21 mouse cellular contexts compared by ENCODE assay signal in genomic region chr16:22062284-22062683, GRCm38 (mm10). TPM values are rescaled to one million over a fixed set of nuclear protein-coding genes. Genes with fewer than 3 reads are reported as not detected.
DNase-seq lines count a peak whose midpoint lies in the region; ATAC-seq and TF ChIP-seq lines count a peak whose summit lies in the region.
"Had no signal": no experiment of that assay in that cellular context is flagged by ENCODE, and none has a peak within 500 bp of the region (broad histone marks: within the 10 kb centered on the region; RNA-seq: fewer than 3 reads in every experiment).

No protein-coding gene starts in this region.

- H3K9me3 ChIP-seq in MEL (replicated peaks; ENCODE audit: insufficient read depth, low read length) = no peaks in the 10 kb centered on the region
- no peaks in the 10 kb centered on the region for H3K9me3 ChIP-seq in hindbrain, embryonic 10.5 days
- H3K9me3 ChIP-seq: embryonic facial prominence, embryonic 12.5 days; heart, embryonic 13.5 days; kidney, embryonic 15.5 days; limb, embryonic 12.5 days; liver, embryonic 13.5 days; lung, embryonic 15.5 days; midbrain, embryonic 13.5 days had no signal

- no peak for TF ChIP-seq RAD21 in MEL (IDR thresholded peaks at IDR 0.05; ENCODE audit: low read depth, low read length)

- H3K4me3 ChIP-seq in MEL (ENCODE audit: control insufficient read depth in 1 of 2, insufficient read depth in 1 of 2, low read depth in 2 of 2, low read length in 2 of 2) = peak overlapping the region; percentile 21 to 49
- no peak overlapping the region for H3K4me3 ChIP-seq in hindbrain, embryonic 10.5 days
- H3K4me3 ChIP-seq: embryonic facial prominence, embryonic 12.5 days; erythroblast, embryonic 14.5 days; heart, embryonic 13.5 days; kidney, embryonic 15.5 days; limb, embryonic 12.5 days; liver, embryonic 13.5 days; lung, embryonic 15.5 days; midbrain, embryonic 13.5 days had no signal

- H3K79me2 ChIP-seq in MEL (ENCODE audit: control insufficient read depth, insufficient read depth, low read length, poor library complexity) = no peaks in the 10 kb centered on the region

- ATAC-seq in megakaryocyte, adult 5-6 weeks (ENCODE audit: poor library complexity, severe bottlenecking) = peak; percentile 41
- ATAC-seq: forebrain, embryonic 16.5 days; hindbrain, embryonic 16.5 days; midbrain, embryonic 13.5 days had no signal

- DNase-seq in 416B (ENCODE audit: low read depth) (peak; percentile 73), MEL (ENCODE audit: low read depth, low spot score) (peak; percentile 74)
- DNase-seq in thymus, postnatal 0 days (ENCODE audit: low spot score) = peak; percentile 47
- no peak for DNase-seq in gastrocnemius, adult 8-10 months (ENCODE audit: low spot score in 2 of 2)
- no peak for DNase-seq in T-cell, adult 2 months (ENCODE audit: low spot score)
- DNase-seq in hindbrain, embryonic 10.5 days (ENCODE audit: low spot score) = no peak
- DNase-seq: adrenal gland, postnatal 36 days; cerebellum, adult 8-10 months; heart, postnatal 36 days; liver, embryonic 13.5 days; right cerebral cortex, postnatal 14 days had no signal

- no peak; a peak in 1 of 4 replicates for TF ChIP-seq EP300 in MEL (IDR thresholded peaks at IDR 0.05; ENCODE audit: low read depth in 1 of 2, low read length in 2 of 2)

- TF ChIP-seq POLR2A in MEL (IDR thresholded peaks at IDR 0.05; ENCODE audit: control insufficient read depth in 1 of 2, insufficient read depth in 1 of 2, low read depth in 1 of 2, low read length in 2 of 2, poor library complexity in 1 of 2) = 0 out of 4 replicates have a peak, but pooled peaks of 1 of the 2 experiments have one; percentile 3

- TF ChIP-seq CTCF in MEL (IDR thresholded peaks at IDR 0.05 in 2 of 3, conservative IDR thresholded peaks at IDR 0.05 in 1 of 3; ENCODE audit: control insufficient read depth in 1 of 3, insufficient read depth in 1 of 3, low read depth in 2 of 3, low read length in 3 of 3, poor library complexity in 1 of 3, severe bottlenecking in 1 of 3) = no peak

- 80% methylated on average over 4 of the region's 4 CpGs for WGBS in hindbrain, embryonic 10.5 days

- peaks cover 2 to 10% of the 10 kb centered on the region in 2 experiments; a peak in 3 of 4 replicates for H3K4me1 ChIP-seq in MEL (ENCODE audit: control insufficient read depth in 1 of 2, insufficient read depth in 2 of 2, low read length in 2 of 2)
- no peaks in the 10 kb centered on the region for H3K4me1 ChIP-seq in hindbrain, embryonic 10.5 days (replicated peaks)
- H3K4me1 ChIP-seq: embryonic facial prominence, embryonic 12.5 days; heart, embryonic 13.5 days; limb, embryonic 12.5 days; lung, embryonic 15.5 days; midbrain, embryonic 13.5 days had no signal

- H3K9ac ChIP-seq in MEL (ENCODE audit: control insufficient read depth, low read depth, low read length, poor library complexity, severe bottlenecking) = peak overlapping the region; percentile 39; the same call in 1 of the 2 replicates
- H3K9ac ChIP-seq: embryonic facial prominence, embryonic 12.5 days; heart, embryonic 13.5 days; kidney, embryonic 15.5 days; limb, embryonic 12.5 days; liver, embryonic 13.5 days; lung, embryonic 15.5 days; midbrain, embryonic 13.5 days had no signal

- H3K27ac ChIP-seq in MEL (ENCODE audit: control insufficient read depth, low read depth, low read length) = no peak overlapping the region
- H3K27ac ChIP-seq in hindbrain, embryonic 10.5 days = no peak overlapping the region
- H3K27ac ChIP-seq: embryonic facial prominence, embryonic 12.5 days; heart, embryonic 13.5 days; kidney, embryonic 15.5 days; limb, embryonic 12.5 days; liver, embryonic 13.5 days; lung, embryonic 15.5 days; midbrain, embryonic 13.5 days had no signal

- no peaks in the 10 kb centered on the region for H3K27me3 ChIP-seq in MEL (ENCODE audit: control insufficient read depth in 1 of 2, insufficient read depth in 2 of 2, low read length in 2 of 2)
- no peaks in the 10 kb centered on the region for H3K27me3 ChIP-seq in hindbrain, embryonic 10.5 days (ENCODE audit: insufficient read depth, poor library complexity, severe bottlenecking)
- H3K27me3 ChIP-seq: embryonic facial prominence, embryonic 12.5 days; heart, embryonic 13.5 days; kidney, embryonic 15.5 days; limb, embryonic 12.5 days; liver, embryonic 13.5 days; lung, embryonic 15.5 days; midbrain, embryonic 13.5 days had no signal

- peaks cover 0 to 5% of the 10 kb centered on the region in 2 experiments; a peak in 1 of 4 replicates for H3K36me3 ChIP-seq in MEL (ENCODE audit: control insufficient read depth in 1 of 2, insufficient read depth in 2 of 2, low read length in 2 of 2)
- peaks cover 98% of the 10 kb centered on the region for H3K36me3 ChIP-seq in hindbrain, embryonic 10.5 days

TF ChIP-seq in MEL, 35 proteins besides CTCF, POLR2A, EP300 and RAD21:
- 0 out of 2 replicates have a peak, but pooled peaks have one; percentile 13 for TF ChIP-seq ETS1 (IDR thresholded peaks at IDR 0.05; ENCODE audit: low read depth, low read length)
- TF ChIP-seq MXI1 (IDR thresholded peaks at IDR 0.05; ENCODE audit: low read depth, low read length) = peak; percentile 36; the same call in 1 of the 2 replicates
- no peak for TF ChIP-seq SMC3 (IDR thresholded peaks at IDR 0.05; ENCODE audit: low read depth, low read length)
- TF ChIP-seq TCF12 (IDR thresholded peaks at IDR 0.05; ENCODE audit: low read depth, low read length) = no peak
- TF ChIP-seq MAZ (IDR thresholded peaks at IDR 0.05; ENCODE audit: low read depth, low read length) = peak; percentile 77

RNA-seq across cellular contexts. Expression of gene Senp2, which starts 53.0 kb away (rescaled TPM):
- total RNA-seq in MEL (2012; rRNA removed) = 30.3 and 31.7 TPM in 2 replicates
- 10 to 100 TPM in 1 of 2 experiments, not detected in 1; 54.7 TPM for polyA plus RNA-seq in MEL (2012; ENCODE audit: insufficient read depth in 1 of 2, insufficient read length in 2 of 2, low read depth in 1 of 2, low replicate concordance in 2 of 2, missing spikeins in 1 of 2)
- 47.3 and 52.5 TPM in 2 replicates for total RNA-seq in megakaryocyte, adult 5-6 weeks (2015)
- total RNA-seq in megakaryocyte, adult 5-6 weeks (2017) = 45.5 and 53.5 TPM in 2 replicates
- 42.7 and 50.4 TPM in 2 replicates for polyA plus RNA-seq in thymus, postnatal 0 days (2015; fragmentation: Nextera tagmentation; extraction: Ambion mirVana)
- 10 to 100 TPM; 28.7 to 38.5 (median 32.2) TPM for total RNA-seq in gastrocnemius, adult 8-10 months (2022)
- polyA plus RNA-seq in hindbrain, embryonic 10.5 days (2016; fragmentation: Nextera tagmentation; extraction: Ambion mirVana) = 51.9 and 65.2 TPM in 2 replicates

Comparison
In these comparisons a context has a peak if more than half of its experiments do, and no peak if none do; other contexts are left out.
1. DNase-seq: peak in 416B (single experiment), MEL (single experiment) and thymus, postnatal 0 days (single experiment); none in gastrocnemius, adult 8-10 months (0 of 2), T-cell, adult 2 months (single experiment) and hindbrain, embryonic 10.5 days (single experiment).